Mouse (Mus musculus) ovary, postnatal 14 days (tissue): Measurements from ENCODE around the gene Tom1l2.

ENCODE experiments used
- DNase-seq: peaks from one replicate; pipeline ENCODE4 v3.0.0; 2022; ENCODE audit warnings: low spot score

The Tom1l2 gene

GRCm38 (mm10) chr11:60264651-60265050 is 88.1 kb downstream of the Tom1l2 start:
- no peak for DNase-seq

- DNase-seq: no peak
Measured at GRCm38 (mm10) chr11:60262396-60262795, 90.3 kb downstream of the Tom1l2 start.

- no peak for DNase-seq
Measured at GRCm38 (mm10) chr11:60260743-60261142, 92.0 kb downstream of the Tom1l2 start.

GRCm38 (mm10) chr11:60257696-60258095 is 95.0 kb downstream of the Tom1l2 start:
- no peak for DNase-seq

- DNase-seq: no peak
Measured at GRCm38 (mm10) chr11:60256713-60257112, 96.0 kb downstream of the Tom1l2 start.

GRCm38 (mm10) chr11:60256176-60256681 is 96.5 kb downstream of the Tom1l2 start:
- no peak for DNase-seq

- no peak for DNase-seq
Measured at GRCm38 (mm10) chr11:60255639-60256038, 97.1 kb downstream of the Tom1l2 start.

- DNase-seq: no peak
Measured at GRCm38 (mm10) chr11:60255181-60255580, 97.5 kb downstream of the Tom1l2 start.

GRCm38 (mm10) chr11:60254308-60254707 is 98.4 kb downstream of the Tom1l2 start:
- DNase-seq: no peak

GRCm38 (mm10) chr11:60253546-60253945 is 99.2 kb downstream of the Tom1l2 start:
- DNase-seq: no peak

GRCm38 (mm10) chr11:60250971-60251643 is 101.6 kb downstream of the Tom1l2 start:
- DNase-seq: peak; percentile 52

GRCm38 (mm10) chr11:60249885-60250284 is 102.8 kb downstream of the Tom1l2 start:
- DNase-seq: no peak

- no peak for DNase-seq
Measured at GRCm38 (mm10) chr11:60248596-60249404, 103.9 kb downstream of the Tom1l2 start.

- no peak for DNase-seq
Measured at GRCm38 (mm10) chr11:60247753-60248550, 104.8 kb downstream of the Tom1l2 start.

GRCm38 (mm10) chr11:60246077-60246476 is 106.6 kb downstream of the Tom1l2 start:
- no peak for DNase-seq

GRCm38 (mm10) chr11:60244503-60245143 is 108.1 kb downstream of the Tom1l2 start:
- no peak for DNase-seq

GRCm38 (mm10) chr11:60240509-60240908 is 112.2 kb downstream of the Tom1l2 start:
- DNase-seq: no peak

- DNase-seq: no peak
Measured at GRCm38 (mm10) chr11:60235351-60235750, 117.4 kb downstream of the Tom1l2 start.

- DNase-seq: no peak
Measured at GRCm38 (mm10) chr11:60233235-60233634, 119.5 kb downstream of the Tom1l2 start.

GRCm38 (mm10) chr11:60232441-60233058 is 120.2 kb downstream of the Tom1l2 start:
- DNase-seq: no peak

- DNase-seq: no peak
Measured at GRCm38 (mm10) chr11:60231951-60232350, 120.8 kb downstream of the Tom1l2 start.
